Mouse (Mus musculus): ENCODE results near the gene Gm20431.

GRCm38 (mm10) chr2:167683721-167684120, 22.4 kb upstream of the Gm20431 start:
- TF ChIP-seq MAFK (IDR thresholded peaks at IDR 0.05; ENCODE audit: insufficient read depth, low read depth, low read length), result no peak
- TF ChIP-seq ZNF384 (IDR thresholded peaks at IDR 0.05; ENCODE audit: low read depth, low read length), result no peak
- no peak for TF ChIP-seq HCFC1 (IDR thresholded peaks at IDR 0.05; ENCODE audit: borderline replicate concordance, insufficient read depth, low read length)
- no peak for TF ChIP-seq CHD2 (IDR thresholded peaks at IDR 0.05; ENCODE audit: low read depth, low read length)

Measured in ES-E14 (cell line).